Mouse (Mus musculus): ENCODE results near the gene Hist1h3f.
A peak's percentile ranks its signal among the peaks of the same experiment; 100 is the strongest.

Gene Hist1h3f

GRCm38 (mm10) chr13:23543965-23544786 is at the start of gene Hist1h3f:
Gene Hist1h3f, plus strand, starts transcription at chr13:23544052.
- DNase-seq (ENCODE audit: inconsistent ontology term): peak; percentile 95

- DNase-seq (ENCODE audit: inconsistent ontology term): no peak
Measured at GRCm38 (mm10) chr13:23495526-23495925, 48.3 kb upstream of the Hist1h3f start.

GRCm38 (mm10) chr13:23497656-23498321 is 46.1 kb upstream of the Hist1h3f start:
- peak; percentile 55 for DNase-seq (ENCODE audit: inconsistent ontology term)

DNA sequence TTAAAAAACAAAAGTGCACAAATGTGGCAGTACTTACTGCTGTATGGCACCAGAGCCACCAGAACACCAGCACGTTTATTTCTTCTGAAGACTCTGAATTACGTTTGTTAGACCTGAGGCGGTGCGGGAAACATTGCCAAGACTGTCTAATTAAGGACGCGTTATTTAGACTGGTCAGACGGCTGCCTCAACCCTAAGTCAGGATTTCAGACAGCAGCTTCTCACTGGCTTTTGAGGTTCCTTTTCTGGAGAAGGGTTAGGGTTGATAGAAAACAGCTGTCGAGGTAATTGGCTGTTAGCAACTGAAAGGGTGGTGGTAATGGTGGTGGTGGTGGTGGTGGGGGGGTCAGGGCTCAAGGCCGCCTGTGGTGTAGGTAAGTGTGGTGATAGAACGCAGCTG is 45.2 kb upstream of the Hist1h3f start:
- DNase-seq (ENCODE audit: inconsistent ontology term): peak; percentile 32

DNA sequence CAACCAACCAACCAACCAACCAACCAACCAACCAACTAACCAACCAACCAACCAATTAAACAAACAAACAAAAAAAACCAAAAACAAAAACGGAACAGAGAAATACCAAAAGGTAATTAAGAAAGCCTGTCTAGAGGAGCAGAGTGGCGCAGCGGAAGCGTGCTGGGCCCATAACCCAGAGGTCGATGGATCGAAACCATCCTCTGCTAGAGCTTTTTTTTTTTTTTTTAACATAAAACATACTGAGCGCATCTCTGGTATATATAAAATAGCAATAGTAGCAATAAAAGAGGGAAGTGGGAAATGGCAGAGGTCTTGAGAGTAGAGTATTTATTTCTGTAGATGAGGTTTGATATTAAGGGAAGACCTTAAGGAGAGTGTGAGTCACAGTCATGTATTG is 43.9 kb upstream of the Hist1h3f start:
- DNase-seq (ENCODE audit: inconsistent ontology term): no peak

DNA sequence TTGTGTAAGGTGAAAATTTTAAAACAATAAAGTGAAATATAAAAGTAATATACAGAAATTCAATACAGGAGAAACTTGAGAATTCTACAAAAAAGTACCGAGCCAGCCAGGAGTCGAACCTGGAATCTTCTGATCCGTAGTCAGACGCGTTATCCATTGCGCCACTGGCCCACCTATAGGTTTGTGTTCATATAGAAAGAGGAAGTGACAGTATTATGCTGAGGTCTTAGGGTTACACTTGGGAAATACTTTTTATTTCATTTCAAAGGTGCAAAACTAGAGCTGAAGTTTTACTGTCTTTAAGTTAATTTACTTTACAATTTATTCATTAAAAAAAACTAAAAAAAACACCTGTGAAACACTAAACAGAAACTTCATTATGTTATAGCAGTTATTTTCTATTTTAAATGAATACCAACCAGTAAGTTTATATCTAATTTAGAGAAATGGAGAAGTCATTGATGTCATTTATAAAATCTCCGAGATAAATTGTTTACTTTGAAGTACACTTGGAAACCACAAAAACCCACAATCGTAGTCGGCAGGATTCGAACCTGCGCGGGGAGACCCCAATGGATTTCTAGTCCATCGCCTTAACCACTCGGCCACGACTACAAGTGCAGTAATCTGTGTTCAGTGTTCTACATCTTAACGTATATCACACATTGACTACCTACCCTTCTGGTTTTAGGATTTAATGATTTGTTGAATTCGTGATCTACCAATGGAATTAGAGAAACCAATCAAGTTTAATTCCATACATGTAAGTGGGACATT is 43.2 kb upstream of the Hist1h3f start:
- DNase-seq (ENCODE audit: inconsistent ontology term): peak; percentile 77

DNA sequence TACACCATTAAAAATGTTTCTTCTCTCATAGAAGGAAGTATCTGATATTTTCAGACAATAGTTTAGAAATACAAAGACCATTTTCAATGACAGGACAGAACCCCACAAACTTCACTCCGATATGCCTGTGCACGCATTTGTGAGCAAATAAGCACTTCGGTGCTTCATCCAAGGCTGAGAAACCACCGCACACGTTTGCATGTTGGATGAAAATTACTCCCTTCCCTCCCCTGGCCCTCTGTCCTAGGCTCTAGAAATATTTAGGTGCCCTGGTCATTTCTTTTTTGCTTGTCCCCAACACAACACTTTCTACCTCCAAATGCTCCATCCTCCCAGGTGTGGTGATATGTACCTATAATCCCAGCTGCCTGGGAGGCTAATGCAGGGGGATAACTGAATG is 42.3 kb upstream of the Hist1h3f start:
- no peak for DNase-seq (ENCODE audit: inconsistent ontology term)

- DNase-seq (ENCODE audit: inconsistent ontology term): no peak
Measured at GRCm38 (mm10) chr13:23502031-23502567, 41.8 kb upstream of the Hist1h3f start.

GRCm38 (mm10) chr13:23502916-23503315 is 40.9 kb upstream of the Hist1h3f start:
- DNase-seq (ENCODE audit: inconsistent ontology term): no peak

DNA sequence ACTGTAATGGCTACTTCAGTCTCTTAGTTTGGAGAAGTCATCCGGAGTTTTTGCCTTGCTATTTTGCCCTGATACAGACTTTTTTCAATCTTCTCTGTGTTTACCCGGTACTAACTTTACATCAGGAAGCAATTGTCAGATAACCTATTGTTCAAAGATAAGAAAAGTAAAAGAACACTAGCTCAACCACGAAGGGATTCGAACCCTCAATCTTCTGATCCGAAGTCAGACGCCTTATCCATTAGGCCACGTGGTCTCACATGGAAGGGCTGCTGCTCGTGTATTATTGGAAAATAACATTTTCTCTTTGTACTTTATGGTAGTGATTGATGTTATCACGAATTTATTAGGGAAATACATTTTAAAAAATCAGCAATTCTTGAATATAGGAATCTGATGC is 40.1 kb upstream of the Hist1h3f start:
- peak; percentile 57 for DNase-seq (ENCODE audit: inconsistent ontology term)

DNA sequence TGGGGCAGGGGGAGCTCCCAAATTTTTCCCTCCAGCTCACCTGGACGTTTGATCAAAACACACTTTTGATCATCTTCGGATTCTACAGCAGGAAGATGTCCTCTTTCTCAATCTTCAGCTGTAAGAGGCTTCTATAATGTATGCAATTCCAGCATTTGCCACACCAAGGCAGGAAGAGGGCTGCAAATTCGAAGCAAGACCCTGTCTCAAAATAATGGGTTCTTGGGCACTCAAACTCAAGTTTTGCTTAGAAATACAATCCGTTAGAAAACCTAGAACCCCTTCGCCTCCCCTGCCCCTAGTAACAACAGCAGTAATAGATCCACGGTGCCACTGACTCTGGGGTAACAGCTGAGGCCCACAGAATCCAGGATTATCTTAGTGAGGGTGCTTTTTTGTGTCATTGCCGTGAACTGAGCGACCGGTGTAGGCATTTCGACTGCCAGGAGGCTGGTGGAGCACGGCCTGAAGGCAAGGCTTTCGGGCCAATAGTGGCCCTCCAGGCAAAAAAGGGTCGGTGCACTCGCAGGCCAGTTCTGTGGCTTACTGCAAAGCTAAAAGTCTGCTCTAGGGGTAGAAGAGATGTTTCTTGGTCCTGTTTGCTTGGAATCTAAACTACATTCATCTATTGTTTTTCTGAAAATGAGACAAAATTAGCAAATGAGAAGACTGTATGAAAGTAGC is 38.0 kb upstream of the Hist1h3f start:
- no peak for DNase-seq (ENCODE audit: inconsistent ontology term)

DNA sequence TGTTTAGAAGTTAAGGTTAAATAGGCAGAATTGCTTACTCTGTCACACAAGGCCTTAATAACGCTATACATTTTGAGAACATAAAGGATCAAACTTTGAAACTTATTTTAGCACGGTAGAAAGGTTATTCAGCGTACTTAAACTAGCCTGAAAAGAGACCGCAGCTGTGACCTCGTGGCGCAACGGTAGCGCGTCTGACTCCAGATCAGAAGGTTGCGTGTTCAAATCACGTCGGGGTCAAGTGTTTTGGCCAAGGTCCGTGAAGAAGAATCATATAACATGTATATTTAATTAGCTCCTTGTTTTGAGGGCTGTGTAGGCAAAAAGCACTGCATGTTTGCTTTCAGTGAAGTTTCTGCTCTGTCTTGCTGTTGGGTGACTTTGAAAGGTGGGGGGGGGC is 37.5 kb upstream of the Hist1h3f start:
- DNase-seq (ENCODE audit: inconsistent ontology term): no peak

DNA sequence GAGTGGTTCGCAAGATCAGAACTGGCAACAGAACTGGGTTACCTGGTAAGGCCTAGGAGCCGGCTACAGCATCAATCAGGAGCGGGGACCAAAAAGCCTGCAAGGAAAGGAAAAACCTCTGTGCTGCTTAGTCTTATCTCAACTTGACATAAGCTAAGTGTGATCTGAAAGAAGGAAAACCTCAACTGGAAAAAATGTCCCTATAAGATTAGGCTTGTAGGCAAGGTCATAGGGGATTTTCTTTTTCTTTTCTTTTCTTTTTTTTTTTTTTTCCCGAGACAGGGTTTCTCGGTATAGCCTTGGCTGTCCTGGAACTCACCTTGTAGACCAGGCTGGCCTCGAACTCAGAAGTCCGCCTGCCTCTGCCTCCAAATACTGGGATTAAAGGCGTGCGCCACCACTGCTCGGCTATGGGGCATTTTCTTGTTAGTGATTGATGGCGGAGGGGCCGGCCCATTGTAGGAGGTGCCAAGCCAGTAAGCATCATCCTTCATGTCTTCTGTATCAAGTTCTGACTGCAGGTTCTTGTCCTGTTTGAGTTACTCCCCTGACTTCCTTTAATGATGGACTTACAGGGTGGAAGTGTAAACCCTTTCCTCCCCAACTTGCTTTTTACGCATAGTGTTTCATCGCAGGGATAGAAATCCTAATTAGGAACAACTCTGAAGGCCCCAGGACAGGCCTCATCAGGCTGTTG is 36.9 kb upstream of the Hist1h3f start:
- no peak for DNase-seq (ENCODE audit: inconsistent ontology term)

GRCm38 (mm10) chr13:23510127-23510526 is 33.7 kb upstream of the Hist1h3f start:
- DNase-seq (ENCODE audit: inconsistent ontology term): no peak

- DNase-seq (ENCODE audit: inconsistent ontology term): no peak
Measured at GRCm38 (mm10) chr13:23513517-23513916, 30.3 kb upstream of the Hist1h3f start.

GRCm38 (mm10) chr13:23515281-23515680 is 28.6 kb upstream of the Hist1h3f start:
- no peak for DNase-seq (ENCODE audit: inconsistent ontology term)

- DNase-seq (ENCODE audit: inconsistent ontology term): no peak
Measured at GRCm38 (mm10) chr13:23515826-23516620, 27.8 kb upstream of the Hist1h3f start.

DNA sequence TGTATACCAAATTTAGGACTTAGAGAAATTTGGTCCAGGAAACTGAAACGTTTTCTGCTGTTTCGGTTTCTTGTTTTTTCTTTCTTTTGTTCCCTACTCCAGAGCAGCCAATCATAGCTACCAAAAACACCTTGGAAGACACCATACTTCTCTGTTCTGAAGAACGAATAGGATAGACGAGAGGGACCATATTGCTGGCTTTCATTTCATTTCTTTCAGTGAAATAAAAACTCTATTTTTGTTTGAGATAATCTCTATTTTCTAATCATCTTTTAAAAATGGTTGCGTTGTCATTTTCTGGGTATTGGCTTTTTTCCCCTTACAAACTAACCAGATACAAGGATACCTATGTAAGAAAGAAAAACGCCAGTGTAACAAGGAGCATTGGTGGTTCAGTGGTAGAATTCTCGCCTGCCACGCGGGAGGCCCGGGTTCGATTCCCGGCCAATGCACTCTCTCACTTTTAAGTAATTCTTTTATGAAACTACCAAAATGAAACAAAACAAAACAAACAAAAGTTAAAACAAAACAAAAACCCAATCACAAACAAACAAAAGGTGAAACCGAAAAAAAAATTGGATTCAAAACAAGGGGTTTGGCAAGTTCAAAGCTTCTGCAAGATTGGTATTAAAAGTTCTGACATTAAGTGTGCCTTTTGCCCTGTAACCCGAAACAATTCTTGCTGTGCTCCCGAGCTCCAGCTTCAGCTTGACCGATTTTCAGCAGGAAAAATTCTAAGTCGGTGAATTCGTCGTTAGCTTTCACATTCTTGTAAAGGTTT is 26.8 kb upstream of the Hist1h3f start:
- DNase-seq (ENCODE audit: inconsistent ontology term): peak; percentile 87

DNA sequence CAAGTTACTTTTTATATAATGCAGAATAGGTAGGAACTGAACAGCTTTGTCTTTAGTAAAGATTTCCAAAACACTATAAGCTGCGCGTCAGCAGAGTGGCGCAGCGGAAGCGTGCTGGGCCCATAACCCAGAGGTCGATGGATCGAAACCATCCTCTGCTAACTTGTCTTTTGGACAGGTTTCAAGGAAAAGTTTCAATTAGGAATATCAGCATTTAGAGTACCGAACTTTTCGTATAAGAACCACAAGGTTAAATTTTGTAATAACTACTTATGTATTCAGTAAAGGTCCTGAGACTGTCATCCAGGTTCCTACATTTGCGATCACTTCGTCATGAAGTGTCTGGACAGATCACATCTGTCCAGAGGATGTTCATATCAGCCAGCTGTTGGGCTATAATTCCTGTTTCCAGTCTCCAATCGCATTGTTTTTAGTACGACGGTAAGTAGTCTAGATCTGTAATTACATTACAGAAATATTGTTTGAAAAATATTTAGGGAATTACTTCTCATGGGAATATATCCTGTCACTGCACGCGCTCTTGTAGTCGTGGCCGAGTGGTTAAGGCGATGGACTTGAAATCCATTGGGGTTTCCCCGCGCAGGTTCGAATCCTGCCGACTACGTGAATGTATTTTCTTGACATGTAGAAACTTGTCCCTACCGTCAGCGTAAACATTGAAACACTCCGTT is 26.1 kb upstream of the Hist1h3f start:
- peak; percentile 90 for DNase-seq (ENCODE audit: inconsistent ontology term)
